Mouse (Mus musculus): ENCODE data around the gene Taf4.

- TF ChIP-seq MAX (IDR thresholded peaks at IDR 0.05) (no peak), CTCF (IDR thresholded peaks at IDR 0.05; ENCODE audit: control insufficient read depth, insufficient read depth, insufficient read length) (no peak), MYOD1 (IDR thresholded peaks at IDR 0.05; ENCODE audit: control insufficient read depth, insufficient read length, low read depth) (no peak), CEBPB (IDR thresholded peaks at IDR 0.05; ENCODE audit: low read depth) (no peak), USF1 (IDR thresholded peaks at IDR 0.05; ENCODE audit: low read depth) (no peak), MYOG (IDR thresholded peaks at IDR 0.05; ENCODE audit: control insufficient read depth, extremely low read depth, insufficient read length) (no peak), FOSL1 (IDR thresholded peaks at IDR 0.05; ENCODE audit: insufficient read depth, low read length, poor library complexity, severe bottlenecking) (no peak)
These were observed 595 bp downstream of the Taf4 start for GRCm38 (mm10) chr2:179975851-179976250.
